Mouse (Mus musculus) liver, postnatal 0 days (tissue): ENCODE measurements around the gene Rps6kc1. TPM values are rescaled to one million over a fixed set of nuclear protein-coding genes. Genes with fewer than 3 reads are reported as not detected.

ENCODE experiments used
- ATAC-seq: fragments of 200-750 bp; cut with Nextera tagmentation; 2 replicates; pipeline ENCODE4 v1.8.0; 2017; ENCODE audit warnings: mild to moderate bottlenecking, moderate library complexity
- DNase-seq: peaks from one replicate; pipeline ENCODE4 v3.0.0-alpha.2; 2016
- H3K27ac ChIP-seq: fragments of 300-500 bp; sonication (generic); 2 replicates; pipeline ENCODE4 v1.5.1; 2014; ENCODE audit warnings: antibody characterized with exemption, moderate library complexity, mild to moderate bottlenecking, low read depth
- H3K27me3 ChIP-seq: fragments of 300-500 bp; sonication (generic); 2 replicates; pipeline ENCODE4 v1.6.1; 2014; ENCODE audit warnings: low read length, control low read depth, mixed read lengths; ENCODE audit not compliant: insufficient read depth
- H3K36me3 ChIP-seq: fragments of 300-500 bp; sonication (generic); replicated peaks from 2 replicates; pipeline ENCODE4 v1.6.1; 2014; ENCODE audit warnings: mild to moderate bottlenecking, control low read depth, low read length, moderate library complexity, mixed read lengths; ENCODE audit not compliant: insufficient read depth
- H3K4me1 ChIP-seq: fragments of 300-500 bp; sonication (generic); 2 replicates; pipeline ENCODE4 v1.6.1; 2014; ENCODE audit warnings: antibody characterized with exemption, mild to moderate bottlenecking, control low read depth; ENCODE audit not compliant: insufficient read depth
- H3K4me2 ChIP-seq: fragments of 300-500 bp; sonication (generic); 2 replicates; pipeline ENCODE4 v1.6.1; 2014; ENCODE audit warnings: low read depth, mild to moderate bottlenecking, low read length, moderate library complexity, mixed read lengths
- H3K4me3 ChIP-seq: fragments of 300-500 bp; sonication (generic); 2 replicates; pipeline ENCODE4 v1.5.1; 2014; ENCODE audit warnings: low read depth, low read length
- H3K9ac ChIP-seq: fragments of 300-500 bp; sonication (generic); replicated peaks from 2 replicates; pipeline ENCODE4 v1.6.1; 2014; ENCODE audit warnings: mild to moderate bottlenecking, moderate library complexity
- H3K9me3 ChIP-seq: fragments of 300-500 bp; sonication (generic); 2 replicates; pipeline ENCODE4 v1.6.1; 2016; ENCODE audit warnings: mild to moderate bottlenecking, control low read depth, low read length, mixed read lengths
- CTCF ChIP-seq: sonication (generic); IDR thresholded peaks from 2 replicates; pipeline ENCODE4 v1.5.1; 2016; ENCODE audit warnings: antibody characterized with exemption, low read depth
- EP300 ChIP-seq: IDR thresholded peaks from 2 replicates; pipeline ENCODE4 v1.6.1; 2016; ENCODE audit warnings: antibody characterized with exemption, low read depth, mild to moderate bottlenecking
- WGBS: fragments of 180-500 bp; shearing (Covaris S2); extraction: QIAGEN DNeasy Blood & Tissue Kit; methylation state at CpG from one replicate; pipeline ENCODE4 v1.1.7; 2014; ENCODE audit not compliant: insufficient replicate concordance; 5-methylcytosine and 5-hydroxymethylcytosine counted together
- polyA plus RNA-seq: library from polyadenylated mRNA; unstranded; fragments of >200 nt; fragmentation: Nextera tagmentation; extraction: Ambion mirVana; gene quantifications from 2 replicates; pipeline ENCODE4 v1.2.1, GENCODE M21; 2015

Rps6kc1 gene
- polyA plus RNA-seq, 1 experiment from 2014 or later: 3.9 TPM

DNA sequence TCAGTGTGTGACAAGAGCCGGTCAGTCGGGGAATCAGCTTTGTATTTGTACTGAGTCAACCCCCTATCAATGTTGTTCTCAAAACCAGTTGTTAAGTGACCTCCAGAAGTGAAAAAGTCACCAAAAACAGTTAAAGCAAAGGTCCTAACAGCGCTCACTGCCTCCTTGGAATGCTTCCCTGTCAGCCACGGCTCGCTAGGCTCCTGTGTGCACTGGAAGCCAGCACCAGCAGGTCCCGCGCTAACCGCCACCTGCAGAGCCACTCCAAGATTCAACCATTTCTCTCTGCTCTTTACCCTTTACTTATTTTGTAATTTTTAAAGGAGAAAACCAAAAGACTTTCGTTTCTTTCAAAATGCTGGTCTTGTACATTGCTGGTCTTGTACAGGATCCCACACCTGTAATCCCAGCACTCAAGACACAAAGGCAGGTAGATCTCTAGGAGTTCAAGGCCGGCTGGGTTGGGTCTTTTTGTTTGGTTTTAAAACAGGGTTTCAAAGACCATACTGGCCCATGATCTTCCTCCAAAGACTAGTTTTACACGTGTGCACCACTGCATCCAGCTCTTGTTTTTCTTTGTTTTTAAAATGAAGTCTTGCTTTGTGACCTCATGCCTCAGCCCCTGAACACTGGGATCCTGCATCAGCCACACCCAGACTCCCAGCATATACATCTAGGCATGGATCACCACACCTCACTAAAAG is 62.3 kb downstream of the Rps6kc1 start:
- WGBS: 76% methylated on average over 11 of the region's 11 CpGs
- Histone ChIP-seq H3K27me3 (no peaks in the 10 kb centered on the region), H3K9me3 (no peaks in the 10 kb centered on the region), H3K36me3 (no peaks in the 10 kb centered on the region), H3K4me3 (no peak overlapping the region), H3K4me1 (0 out of 2 replicates have a peak, but pooled peaks cover 8% of the 10 kb centered on the region), H3K9ac (no peak overlapping the region), H3K27ac (no peak overlapping the region), H3K4me2 (no peak overlapping the region)
- TF ChIP-seq EP300 (no peak), CTCF (no peak)
- ATAC-seq: no peak
- DNase-seq: no peak

GRCm38 (mm10) chr1:190848676-190849075 is 62.9 kb downstream of the Rps6kc1 start:
- H3K36me3 ChIP-seq: no peaks in the 10 kb centered on the region
- TF ChIP-seq EP300 (no peak), CTCF (no peak)
- no peak for DNase-seq
- H3K9me3 ChIP-seq: no peaks in the 10 kb centered on the region
- 64% methylated on average over 3 of the region's 3 CpGs for WGBS
- 0 out of 2 replicates have a peak, but pooled peaks cover 8% of the 10 kb centered on the region for H3K4me1 ChIP-seq
- H3K9ac ChIP-seq: no peak overlapping the region
- H3K4me3 ChIP-seq: no peak overlapping the region
- no peak for ATAC-seq
- H3K27ac ChIP-seq: no peak overlapping the region
- H3K27me3 ChIP-seq: no peaks in the 10 kb centered on the region
- no peak overlapping the region for H3K4me2 ChIP-seq

DNA sequence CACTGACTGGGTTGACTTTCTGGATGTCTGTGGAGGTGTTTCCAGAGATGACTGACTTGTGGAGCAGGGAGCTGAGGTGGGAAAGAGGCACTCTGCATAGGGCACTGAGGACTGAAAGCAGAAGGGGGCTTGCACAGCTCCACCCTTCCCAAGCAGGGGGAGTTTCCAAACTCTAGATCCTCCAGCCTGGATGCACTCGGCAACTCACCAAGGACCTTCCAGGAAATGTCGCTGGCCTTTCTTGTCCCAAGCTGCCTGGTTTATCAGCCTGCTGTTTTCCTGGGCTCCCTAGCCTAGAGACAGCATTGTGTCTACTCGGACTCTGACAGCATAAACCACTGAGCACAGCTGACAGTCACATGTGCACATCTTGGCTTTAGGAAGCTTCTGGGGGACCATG is 64.6 kb downstream of the Rps6kc1 start:
- WGBS: 82% methylated on average over 3 of the region's 3 CpGs
- H3K36me3 ChIP-seq: no peaks in the 10 kb centered on the region
- H3K9me3 ChIP-seq: no peaks in the 10 kb centered on the region
- no peak overlapping the region for H3K27ac ChIP-seq
- TF ChIP-seq CTCF: no peak
- no peak for TF ChIP-seq EP300
- DNase-seq: no peak
- no peak for ATAC-seq
- H3K4me1 ChIP-seq: 0 out of 2 replicates have a peak, but pooled peaks cover 8% of the 10 kb centered on the region
- no peak overlapping the region for H3K4me2 ChIP-seq
- no peaks in the 10 kb centered on the region for H3K27me3 ChIP-seq
- no peak overlapping the region for H3K9ac ChIP-seq
- no peak overlapping the region for H3K4me3 ChIP-seq

DNA sequence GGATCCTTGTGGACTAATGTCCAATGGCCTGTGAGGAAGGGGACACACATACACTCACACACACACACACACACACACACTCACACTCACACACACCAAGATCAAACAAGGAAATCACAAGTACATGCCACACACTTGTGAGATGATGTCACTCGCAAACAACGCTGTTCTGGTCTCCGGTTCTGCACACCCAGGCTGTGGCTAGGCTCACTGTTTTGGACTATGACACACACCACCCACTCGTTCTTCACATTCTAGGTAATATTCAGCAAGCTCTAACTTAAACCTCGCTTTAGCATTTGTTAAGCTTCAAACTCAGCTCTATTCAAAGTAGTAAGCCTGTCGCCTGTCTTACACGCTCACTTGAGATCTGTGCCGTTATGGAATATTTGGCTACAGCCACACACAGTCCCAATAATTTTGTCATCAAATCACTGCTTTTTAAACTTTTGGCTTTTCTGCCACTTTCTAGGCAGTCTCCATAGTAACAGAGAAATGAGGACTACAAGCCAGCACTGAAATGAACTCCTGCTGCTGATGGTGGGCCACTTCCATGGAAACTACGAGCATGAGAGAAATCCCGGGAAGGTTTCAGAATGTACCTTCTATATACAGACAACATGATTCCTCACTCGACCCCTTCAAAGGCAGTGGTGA is 65.4 kb downstream of the Rps6kc1 start:
- no peak overlapping the region for H3K4me2 ChIP-seq
- TF ChIP-seq CTCF (no peak), EP300 (no peak)
- no peak overlapping the region for H3K27ac ChIP-seq
- H3K36me3 ChIP-seq: no peaks in the 10 kb centered on the region
- 0 out of 2 replicates have a peak, but pooled peaks cover 8% of the 10 kb centered on the region for H3K4me1 ChIP-seq
- H3K9me3 ChIP-seq: no peaks in the 10 kb centered on the region
- DNase-seq: no peak
- WGBS: 85% methylated on average over 11 of the region's 11 CpGs
- H3K9ac ChIP-seq: no peak overlapping the region
- ATAC-seq: no peak
- no peak overlapping the region for H3K4me3 ChIP-seq
- H3K27me3 ChIP-seq: no peaks in the 10 kb centered on the region

GRCm38 (mm10) chr1:190845419-190845818 is 66.2 kb downstream of the Rps6kc1 start:
- Histone ChIP-seq H3K27me3 (no peaks in the 10 kb centered on the region), H3K36me3 (no peaks in the 10 kb centered on the region), H3K27ac (no peak overlapping the region), H3K4me1 (0 out of 2 replicates have a peak, but pooled peaks cover 8% of the 10 kb centered on the region), H3K4me2 (no peak overlapping the region), H3K4me3 (no peak overlapping the region), H3K9me3 (no peaks in the 10 kb centered on the region), H3K9ac (no peak overlapping the region)
- no peak for TF ChIP-seq CTCF
- no peak for TF ChIP-seq EP300
- WGBS: 45% methylated on average over 4 of the region's 4 CpGs
- no peak for DNase-seq
- no peak for ATAC-seq

DNA sequence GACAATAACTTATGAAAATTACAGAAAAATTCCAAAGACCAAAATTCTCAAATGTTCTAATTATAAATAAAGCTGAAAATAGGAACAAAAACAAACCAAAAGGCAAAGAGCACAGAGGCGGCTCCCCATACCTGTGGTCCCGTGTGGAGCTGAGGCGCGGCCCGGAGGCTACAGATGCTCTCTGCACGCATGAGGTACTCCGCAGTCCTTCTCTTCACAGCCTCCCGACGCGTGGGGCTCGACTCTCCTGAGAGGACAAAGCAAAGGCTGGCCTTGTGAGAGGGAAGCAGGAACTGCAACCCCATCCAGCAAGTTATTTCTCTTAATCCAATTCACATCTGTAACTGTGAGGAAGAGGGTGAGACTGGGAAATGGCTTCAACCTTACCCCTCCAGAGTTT is 67.2 kb downstream of the Rps6kc1 start:
- Histone ChIP-seq H3K4me1 (0 out of 2 replicates have a peak, but pooled peaks cover 4% of the 10 kb centered on the region), H3K4me3 (no peak overlapping the region), H3K27me3 (no peaks in the 10 kb centered on the region), H3K36me3 (no peaks in the 10 kb centered on the region), H3K27ac (no peak overlapping the region), H3K9me3 (no peaks in the 10 kb centered on the region), H3K9ac (no peak overlapping the region), H3K4me2 (no peak overlapping the region)
- TF ChIP-seq EP300 (no peak), CTCF (no peak)
- DNase-seq: no peak
- no peak for ATAC-seq
- 84% methylated on average over 11 of the region's 11 CpGs for WGBS
